Mouse (Mus musculus): Measurements from ENCODE around the gene Majin. TPM values are rescaled to one million over a fixed set of nuclear protein-coding genes. Genes with fewer than 3 reads are reported as not detected.

Majin gene
- polyA plus RNA-seq, 1 experiment from 2014 or later = not detected

DNA sequence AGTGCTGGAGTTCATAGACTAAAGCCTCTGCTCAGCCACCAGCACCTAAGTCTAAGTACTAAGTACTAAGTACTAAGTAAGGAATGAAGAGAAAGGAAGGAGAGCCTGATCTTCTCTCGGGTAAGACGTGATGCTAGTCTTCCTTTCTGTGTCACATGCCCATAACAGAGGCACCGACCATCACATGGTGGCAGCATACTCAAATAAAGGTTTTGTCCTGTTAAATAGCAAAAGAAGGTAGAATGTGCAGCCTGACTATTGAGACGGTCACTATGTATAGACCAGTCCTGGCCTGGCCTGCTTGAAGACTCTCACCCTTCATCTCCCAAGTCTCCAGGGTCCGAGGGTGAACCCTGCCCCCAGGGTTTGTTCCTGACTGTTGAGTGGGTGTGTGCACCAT is 39.3 kb upstream of the Majin start:
- no peaks in the 10 kb centered on the region for H3K27me3 ChIP-seq (ENCODE audit: control insufficient read depth, insufficient read depth, low read length)
- DNase-seq (ENCODE audit: low spot score) (no peak), ATAC-seq (ENCODE audit: low FRiP score, low TSS enrichment) (no peak)
- no peak overlapping the region for H3K9ac ChIP-seq (ENCODE audit: low read length)
- no peak overlapping the region for H3K4me3 ChIP-seq (ENCODE audit: low read depth, low read length)
- no peaks in the 10 kb centered on the region for H3K36me3 ChIP-seq (ENCODE audit: control insufficient read depth, insufficient read depth, low read length)
- no peaks in the 10 kb centered on the region for H3K4me1 ChIP-seq (replicated peaks; ENCODE audit: control insufficient read depth, insufficient read depth)
- no peak overlapping the region for H3K27ac ChIP-seq (replicated peaks)
- WGBS = 71% methylated on average over 5 of the region's 5 CpGs
- H3K9me3 ChIP-seq (ENCODE audit: control insufficient read depth, low read length) = no peaks in the 10 kb centered on the region
- no peak overlapping the region for H3K4me2 ChIP-seq (replicated peaks; ENCODE audit: low read depth)
- TF ChIP-seq CTCF (IDR thresholded peaks at IDR 0.05; ENCODE audit: low read depth) = peak; percentile 29; the same call in 1 of the 2 replicates
- TF ChIP-seq EP300 (optimal IDR thresholded peaks at IDR 0.05) = no peak

DNA sequence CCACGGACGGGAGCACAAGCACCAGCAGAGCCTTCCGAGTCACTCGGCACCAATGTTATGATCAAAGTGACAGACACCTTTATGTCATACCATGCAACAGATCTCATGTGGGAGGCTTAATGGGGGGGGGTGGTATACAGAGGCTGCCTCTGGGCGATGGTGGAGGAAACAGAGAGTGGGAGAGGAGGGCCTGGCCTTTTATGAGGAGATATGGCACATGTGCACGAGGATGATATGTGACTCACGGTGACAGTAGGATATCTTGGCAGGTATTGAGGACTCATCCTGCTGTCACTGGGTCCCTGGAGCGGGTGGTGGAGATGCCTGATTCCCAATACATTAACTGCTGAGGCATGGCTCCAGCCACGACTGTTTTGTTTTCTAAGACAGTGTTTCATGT is 29.0 kb upstream of the Majin start:
- Histone ChIP-seq H3K36me3 (ENCODE audit: control insufficient read depth, insufficient read depth, low read length) (no peaks in the 10 kb centered on the region), H3K4me1 (replicated peaks; ENCODE audit: control insufficient read depth, insufficient read depth) (no peaks in the 10 kb centered on the region), H3K27ac (replicated peaks) (no peak overlapping the region), H3K9me3 (ENCODE audit: control insufficient read depth, low read length) (no peaks in the 10 kb centered on the region), H3K4me3 (ENCODE audit: low read depth, low read length) (no peak overlapping the region), H3K4me2 (replicated peaks; ENCODE audit: low read depth) (no peak overlapping the region), H3K9ac (ENCODE audit: low read length) (no peak overlapping the region), H3K27me3 (ENCODE audit: control insufficient read depth, insufficient read depth, low read length) (no peaks in the 10 kb centered on the region)
- WGBS = 83% methylated on average over 9 of the region's 9 CpGs
- TF ChIP-seq EP300 (optimal IDR thresholded peaks at IDR 0.05) (no peak), CTCF (IDR thresholded peaks at IDR 0.05; ENCODE audit: low read depth) (no peak)
- DNase-seq (ENCODE audit: low spot score) = no peak
- ATAC-seq (ENCODE audit: low FRiP score, low TSS enrichment) = no peak

- Histone ChIP-seq H3K4me1 (replicated peaks; ENCODE audit: control insufficient read depth, insufficient read depth) (no peaks in the 10 kb centered on the region), H3K4me2 (replicated peaks; ENCODE audit: low read depth) (no peak overlapping the region), H3K27me3 (ENCODE audit: control insufficient read depth, insufficient read depth, low read length) (no peaks in the 10 kb centered on the region), H3K27ac (replicated peaks) (no peak overlapping the region), H3K4me3 (ENCODE audit: low read depth, low read length) (no peak overlapping the region), H3K9ac (ENCODE audit: low read length) (no peak overlapping the region), H3K9me3 (ENCODE audit: control insufficient read depth, low read length) (no peaks in the 10 kb centered on the region), H3K36me3 (ENCODE audit: control insufficient read depth, insufficient read depth, low read length) (no peaks in the 10 kb centered on the region)
- 54% methylated on average over 8 of the region's 8 CpGs for WGBS
- ATAC-seq (ENCODE audit: low FRiP score, low TSS enrichment) = 0 out of 2 replicates have a peak, but pooled peaks have one; percentile 18
- peak; percentile 49 for TF ChIP-seq CTCF (IDR thresholded peaks at IDR 0.05; ENCODE audit: low read depth)
- no peak for TF ChIP-seq EP300 (optimal IDR thresholded peaks at IDR 0.05)
- no peak for DNase-seq (ENCODE audit: low spot score)
Measured at GRCm38 (mm10) chr19:6156372-6156771, 27.8 kb upstream of the Majin start.

DNA sequence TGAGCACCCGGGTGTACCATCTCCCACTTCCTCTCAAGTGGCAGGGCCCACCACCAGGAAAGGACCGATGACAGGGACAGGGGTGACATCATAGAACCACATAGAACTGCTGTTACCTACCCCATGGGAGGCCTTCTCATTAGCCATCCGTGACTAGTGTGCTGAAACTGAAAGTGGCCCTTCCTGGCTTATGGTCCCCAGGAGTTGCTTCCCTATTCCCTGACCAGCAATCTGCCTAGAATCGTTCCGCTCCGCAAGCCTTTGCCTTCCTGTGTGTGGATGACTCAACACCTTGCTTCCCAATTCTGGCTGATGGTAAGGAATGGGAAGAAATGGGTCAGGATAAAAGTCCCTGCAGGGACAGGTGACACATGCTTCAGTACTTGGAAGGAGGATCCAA is 27.0 kb upstream of the Majin start:
- DNase-seq (ENCODE audit: low spot score) (no peak), ATAC-seq (ENCODE audit: low FRiP score, low TSS enrichment) (no peak)
- no peak overlapping the region for H3K4me3 ChIP-seq (ENCODE audit: low read depth, low read length)
- no peak overlapping the region for H3K9ac ChIP-seq (ENCODE audit: low read length)
- TF ChIP-seq EP300 (optimal IDR thresholded peaks at IDR 0.05) = no peak
- TF ChIP-seq CTCF (IDR thresholded peaks at IDR 0.05; ENCODE audit: low read depth) = no peak
- H3K9me3 ChIP-seq (ENCODE audit: control insufficient read depth, low read length) = no peaks in the 10 kb centered on the region
- no peaks in the 10 kb centered on the region for H3K36me3 ChIP-seq (ENCODE audit: control insufficient read depth, insufficient read depth, low read length)
- H3K4me1 ChIP-seq (replicated peaks; ENCODE audit: control insufficient read depth, insufficient read depth) = no peaks in the 10 kb centered on the region
- H3K27ac ChIP-seq (replicated peaks) = no peak overlapping the region
- H3K27me3 ChIP-seq (ENCODE audit: control insufficient read depth, insufficient read depth, low read length) = no peaks in the 10 kb centered on the region
- 67% methylated on average over 6 of the region's 6 CpGs for WGBS
- no peak overlapping the region for H3K4me2 ChIP-seq (replicated peaks; ENCODE audit: low read depth)

DNA sequence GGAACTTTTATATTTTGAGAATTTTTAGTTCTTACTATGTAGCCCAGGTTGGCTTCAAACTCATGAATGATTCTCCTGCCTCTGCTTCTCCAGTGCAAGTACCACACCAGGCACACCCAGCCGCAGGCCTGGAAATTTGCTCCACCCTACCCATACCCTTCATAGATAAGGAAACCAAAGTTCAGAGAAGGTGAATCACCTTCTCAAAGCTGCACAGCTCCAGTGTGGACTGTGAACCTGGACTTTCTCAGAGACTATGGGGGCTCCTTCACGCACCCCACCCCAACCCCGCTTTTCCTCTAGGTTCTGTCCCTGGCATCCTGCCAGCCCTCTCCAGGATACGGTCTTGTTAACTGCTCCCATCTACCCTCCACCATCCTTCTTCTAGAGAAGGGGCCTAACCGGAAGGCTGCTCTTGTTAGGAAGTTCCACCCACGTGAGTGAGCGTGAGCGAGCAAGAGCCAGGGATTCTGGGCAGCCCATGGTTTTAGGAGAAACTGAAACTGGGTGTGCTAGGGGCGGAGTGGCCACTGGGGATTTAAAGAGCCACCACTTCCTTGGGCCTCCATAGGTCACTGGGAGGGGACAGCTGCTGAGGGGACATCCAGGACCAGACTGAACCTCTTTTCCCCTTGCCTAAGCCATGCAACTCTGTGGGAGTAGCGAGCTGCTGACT is 20.2 kb upstream of the Majin start:
- 47% methylated on average over 10 of the region's 10 CpGs for whole genome bisulfite sequencing
- DNase-seq (ENCODE audit: low spot score) = peak; percentile 23
- Histone ChIP-seq H3K4me1 (replicated peaks; ENCODE audit: control insufficient read depth, insufficient read depth) (no peaks in the 10 kb centered on the region), H3K4me2 (replicated peaks; ENCODE audit: low read depth) (no peak overlapping the region), H3K36me3 (ENCODE audit: control insufficient read depth, insufficient read depth, low read length) (no peaks in the 10 kb centered on the region), H3K9me3 (ENCODE audit: control insufficient read depth, low read length) (no peaks in the 10 kb centered on the region), H3K9ac (ENCODE audit: low read length) (no peak overlapping the region), H3K27me3 (ENCODE audit: control insufficient read depth, insufficient read depth, low read length) (no peaks in the 10 kb centered on the region), H3K4me3 (ENCODE audit: low read depth, low read length) (no peak overlapping the region), H3K27ac (replicated peaks) (no peak overlapping the region)
- TF ChIP-seq CTCF (IDR thresholded peaks at IDR 0.05; ENCODE audit: low read depth) (no peak), EP300 (optimal IDR thresholded peaks at IDR 0.05) (no peak)
- peak; percentile 45; the same call in 1 of the 2 replicates for ATAC-seq (ENCODE audit: low FRiP score, low TSS enrichment)

DNA sequence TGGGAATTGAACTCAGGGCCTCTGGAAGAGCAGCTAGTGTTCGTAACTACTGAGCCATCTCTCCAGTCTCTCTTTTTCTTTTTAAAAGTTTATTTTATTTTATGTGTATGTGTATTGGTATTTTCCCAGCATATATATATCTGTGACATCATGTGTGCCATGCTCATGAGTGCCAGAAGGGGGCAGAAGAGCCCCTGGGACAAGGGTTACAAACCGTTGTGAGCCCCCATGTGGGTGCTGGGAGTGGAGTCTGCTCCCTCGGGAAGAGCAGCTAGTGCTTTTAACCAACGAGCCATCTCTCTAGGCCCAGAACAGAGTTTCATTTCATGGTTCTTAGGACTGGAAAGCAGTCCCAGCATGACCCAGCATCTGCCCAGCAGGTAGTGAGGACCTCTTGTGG is 17.4 kb upstream of the Majin start:
- H3K36me3 ChIP-seq (ENCODE audit: control insufficient read depth, insufficient read depth, low read length) = no peaks in the 10 kb centered on the region
- H3K27ac ChIP-seq (replicated peaks) = no peak overlapping the region
- H3K4me1 ChIP-seq (replicated peaks; ENCODE audit: control insufficient read depth, insufficient read depth) = no peaks in the 10 kb centered on the region
- no peaks in the 10 kb centered on the region for H3K27me3 ChIP-seq (ENCODE audit: control insufficient read depth, insufficient read depth, low read length)
- TF ChIP-seq EP300 (optimal IDR thresholded peaks at IDR 0.05) (no peak), CTCF (IDR thresholded peaks at IDR 0.05; ENCODE audit: low read depth) (peak; percentile 39)
- H3K9ac ChIP-seq (ENCODE audit: low read length) = no peak overlapping the region
- no peak overlapping the region for H3K4me2 ChIP-seq (replicated peaks; ENCODE audit: low read depth)
- H3K9me3 ChIP-seq (ENCODE audit: control insufficient read depth, low read length) = no peaks in the 10 kb centered on the region
- no peak overlapping the region for H3K4me3 ChIP-seq (ENCODE audit: low read depth, low read length)
- DNase-seq (ENCODE audit: low spot score) (no peak), ATAC-seq (ENCODE audit: low FRiP score, low TSS enrichment) (no peak)
- 72% methylated on average over 4 of the region's 4 CpGs for WGBS

Measured in stomach, postnatal 0 days (tissue).